Mouse (Mus musculus) CH12.LX (cell line): ENCODE results near the gene Sac3d1. TPM values are rescaled to one million over a fixed set of nuclear protein-coding genes. Genes with fewer than 3 reads are reported as not detected.

ENCODE experiments used
- DNase-seq: peaks from one replicate; pipeline ENCODE4 v3.0.0-alpha.2; 2013; ENCODE audit errors: extremely low read depth
- H3K27ac ChIP-seq: 2 replicates; pipeline ENCODE4 v1.5.1; 2012; ENCODE audit warnings: low read depth, mild to moderate bottlenecking, control low read depth, moderate library complexity; ENCODE audit not compliant: insufficient read depth
- H3K27me3 ChIP-seq: replicated peaks from 2 replicates; pipeline ENCODE3; 2012; ENCODE audit warnings: inconsistent platforms
- H3K36me3 ChIP-seq, 2 experiments: replicated peaks in 1 of 2; 2 replicates each; pipeline versions ENCODE3 to v1.6.1; 2012; ENCODE audit warnings: inconsistent platforms in 1 of 2, low read length in 1 of 2, mild to moderate bottlenecking in 1 of 2, mixed read lengths in 1 of 2, moderate library complexity in 1 of 2; ENCODE audit not compliant: control insufficient read depth in 1 of 2, insufficient read depth in 1 of 2
- H3K4me1 ChIP-seq, 2 experiments: 2 replicates each; pipeline ENCODE4 v1.6.1; 2012; ENCODE audit warnings: inconsistent platforms in 1 of 2, moderate library complexity in 1 of 2; ENCODE audit not compliant: insufficient read depth in 2 of 2, control insufficient read depth in 1 of 2
- H3K4me2 ChIP-seq: 2 replicates; pipeline ENCODE4 v1.6.1; 2012; ENCODE audit warnings: low read depth, mild to moderate bottlenecking, control low read depth; ENCODE audit not compliant: poor library complexity, insufficient read depth, severe bottlenecking
- H3K4me3 ChIP-seq, 3 experiments: fragments of 150-350 bp in 1 of 3; sonication (generic) in 1 of 3; replicated peaks in 1 of 3; 2 replicates each; pipeline versions ENCODE3 to v1.5.1; 2011 to 2012; ENCODE audit warnings: low read depth in 2 of 3, low read length in 2 of 3, mild to moderate bottlenecking in 2 of 3, moderate library complexity in 2 of 3, control low read depth in 1 of 3, improper control_type of control experiment in 1 of 3, inconsistent platforms in 1 of 3, mixed read lengths in 1 of 3; ENCODE audit not compliant: poor library complexity in 1 of 3
- H3K79me2 ChIP-seq: replicated peaks from 2 replicates; pipeline ENCODE4 v1.6.1; 2012; ENCODE audit warnings: mild to moderate bottlenecking, moderate library complexity; ENCODE audit not compliant: control insufficient read depth, poor library complexity, insufficient read depth, severe bottlenecking; ENCODE audit errors: extremely low read depth
- H3K9ac ChIP-seq: 2 replicates; pipeline ENCODE4 v1.6.1; 2012; ENCODE audit warnings: low read depth, mild to moderate bottlenecking, control low read depth, moderate library complexity; ENCODE audit not compliant: insufficient read depth
- H3K9me3 ChIP-seq: replicated peaks from 2 replicates; pipeline ENCODE3; 2012; ENCODE audit warnings: low read length, inconsistent platforms, mixed read lengths
- BHLHE40 ChIP-seq: IDR thresholded peaks from 2 replicates; pipeline ENCODE4 v1.6.1; 2011; ENCODE audit warnings: mild to moderate bottlenecking, low read depth, low read length, improper control_type of control experiment
- CHD1 ChIP-seq: IDR thresholded peaks from 2 replicates; pipeline ENCODE4 v1.6.1; 2012; ENCODE audit warnings: low read depth, low read length, improper control_type of control experiment, inconsistent platforms
- CTCF ChIP-seq, 2 experiments: IDR thresholded peaks in 1 of 2; conservative IDR thresholded peaks in 1 of 2; 2 replicates each; pipeline ENCODE4 v1.5.1; 2011 to 2012; ENCODE audit warnings: low read depth in 2 of 2, low read length in 2 of 2, improper control_type of control experiment in 1 of 2, inconsistent platforms in 1 of 2, mild to moderate bottlenecking in 1 of 2, moderate library complexity in 1 of 2
- ELF1 ChIP-seq: IDR thresholded peaks from 2 replicates; pipeline ENCODE4 v1.6.1; 2014; ENCODE audit warnings: low read depth, mild to moderate bottlenecking, inconsistent platforms, low read length, improper control_type of control experiment
- EP300 ChIP-seq: IDR thresholded peaks from 2 replicates; pipeline ENCODE4 v1.6.1; 2011; ENCODE audit warnings: low read length, improper control_type of control experiment
- ETS1 ChIP-seq: conservative IDR thresholded peaks from 2 replicates; pipeline ENCODE4 v1.6.1; 2012; ENCODE audit warnings: low read depth, mild to moderate bottlenecking, inconsistent platforms, low read length, improper control_type of control experiment, moderate library complexity
- IRF4 ChIP-seq: IDR thresholded peaks from 2 replicates; pipeline ENCODE4 v1.6.1; 2014; ENCODE audit warnings: low read depth, mild to moderate bottlenecking, inconsistent platforms, low read length, improper control_type of control experiment
- JUN ChIP-seq: IDR thresholded peaks from 2 replicates; pipeline ENCODE4 v1.6.1; 2011; ENCODE audit warnings: low read depth, mild to moderate bottlenecking, low read length, improper control_type of control experiment, moderate library complexity; ENCODE audit not compliant: insufficient read depth
- MAZ ChIP-seq: IDR thresholded peaks from 2 replicates; pipeline ENCODE4 v1.6.1; 2012; ENCODE audit warnings: low read depth, mild to moderate bottlenecking, inconsistent platforms, low read length, improper control_type of control experiment, moderate library complexity
- MEF2A ChIP-seq: IDR thresholded peaks from 2 replicates; pipeline ENCODE4 v1.6.1; 2014; ENCODE audit warnings: low read depth, mild to moderate bottlenecking, inconsistent platforms, low read length, improper control_type of control experiment, borderline replicate concordance
- MXI1 ChIP-seq: IDR thresholded peaks from 2 replicates; pipeline ENCODE4 v1.6.1; 2011; ENCODE audit warnings: mild to moderate bottlenecking, low read depth, low read length, improper control_type of control experiment
- NELFE ChIP-seq: IDR thresholded peaks from 2 replicates; pipeline ENCODE4 v1.6.1; 2011; ENCODE audit warnings: low read depth, low read length, improper control_type of control experiment
- NRF1 ChIP-seq: IDR thresholded peaks from 2 replicates; pipeline ENCODE4 v1.6.1; 2014; ENCODE audit warnings: low read depth, mild to moderate bottlenecking, inconsistent platforms, low read length, improper control_type of control experiment, moderate library complexity
- PAX5 ChIP-seq: IDR thresholded peaks from 2 replicates; pipeline ENCODE4 v1.6.1; 2012; ENCODE audit warnings: low read length, inconsistent platforms, mixed read lengths
- POLR2AphosphoS2 ChIP-seq: IDR thresholded peaks from 2 replicates; pipeline ENCODE4 v1.6.1; 2011; ENCODE audit warnings: low read depth, low read length, improper control_type of control experiment
- RAD21 ChIP-seq: IDR thresholded peaks from 2 replicates; pipeline ENCODE4 v1.6.1; 2011; ENCODE audit warnings: low read depth, mild to moderate bottlenecking, low read length, improper control_type of control experiment, moderate library complexity
- SIN3A ChIP-seq: IDR thresholded peaks from 2 replicates; pipeline ENCODE4 v1.6.1; 2012; ENCODE audit warnings: low read length, improper control_type of control experiment, inconsistent platforms
- TCF12 ChIP-seq: IDR thresholded peaks from 2 replicates; pipeline ENCODE4 v1.6.1; 2014; ENCODE audit warnings: low read depth, mild to moderate bottlenecking, inconsistent platforms, low read length, improper control_type of control experiment
- USF2 ChIP-seq: conservative IDR thresholded peaks from 2 replicates; pipeline ENCODE4 v1.6.1; 2011; ENCODE audit warnings: low read depth, low read length, improper control_type of control experiment
- ZKSCAN1 ChIP-seq: IDR thresholded peaks from 2 replicates; pipeline ENCODE4 v1.6.1; 2012; ENCODE audit warnings: low read depth, inconsistent platforms, low read length, improper control_type of control experiment, borderline replicate concordance
- ZMIZ1 ChIP-seq: IDR thresholded peaks from 2 replicates; pipeline ENCODE4 v1.6.1; 2012; ENCODE audit warnings: low read depth, mild to moderate bottlenecking, inconsistent platforms, low read length, improper control_type of control experiment
- ZNF384 ChIP-seq: IDR thresholded peaks from 2 replicates; pipeline ENCODE4 v1.6.1; 2012; ENCODE audit warnings: low read depth, low read length, improper control_type of control experiment, inconsistent platforms
- dilution Hi-C: fragments of 300-500 bp; cut with MboI; formaldehyde crosslinking; loops from 2 replicates; pipeline ENCODE4 v1.14.3; 2020; ENCODE audit warnings: low sequenced_read_pairs; ENCODE audit not compliant: extremely low pct_unique_long_range_greater_than_20kb, extremely low pct_ligation_motif_present
- in situ Hi-C: fragments of 300-500 bp; cut with MboI; formaldehyde crosslinking; loops from 3 replicates; pipeline ENCODE4 v1.14.3; 2019; ENCODE audit warnings: low sequenced_read_pairs, low pct_ligation_motif_present, low pct_unique_long_range_greater_than_20kb, mixed read lengths
- polyA plus RNA-seq: library from polyadenylated mRNA; unstranded; fragments of >175 nt; gene quantifications from 2 replicates; pipeline ENCODE4 v1.2.1, GENCODE M21; 2012; ENCODE audit warnings: low read depth; ENCODE audit not compliant: insufficient read length
- total RNA-seq, 2 experiments: library from RNA; depleted of rRNA; stranded (reverse); fragments of 300-350 nt in 1 of 2; fragments of >200 nt in 1 of 2; gene quantifications; 2 replicates each; pipeline ENCODE4 v1.2.3; 2012 to 2014

Sac3d1 gene
- total and polyA plus RNA-seq, 3 experiments, result 27.0 to 31.9 (median 29.8) TPM

- H3K4me1 ChIP-seq, result peaks cover 0 to 7% of the 10 kb centered on the region in 2 experiments; a peak in 2 of 4 replicates
- in situ Hi-C loops, result loop anchor here (25.0 kb wide), 1 partner anchor 146 kb away; the partner anchor contains the start of gene Cdc42bpg
- H3K79me2 ChIP-seq, result no peaks in the 10 kb centered on the region
- TF ChIP-seq TCF12, result no peak
- peak in 1 of 2 experiments; percentile 39; a peak in 1 of 4 replicates for TF ChIP-seq CTCF (conservative IDR thresholded peaks at IDR 0.05 in 1 of 2, IDR thresholded peaks at IDR 0.05 in 1 of 2; ENCODE audit: low read depth in 2 of 2, low read length in 2 of 2)
- TF ChIP-seq RAD21, result peak; percentile 11
- H3K36me3 ChIP-seq, result no peaks in the 10 kb centered on the region
- H3K27me3 ChIP-seq, result peaks cover 31% of the 10 kb centered on the region
- H3K9me3 ChIP-seq, result peaks cover 4% of the 10 kb centered on the region
- DNase-seq, result no peak
- no peak overlapping the region for H3K9ac ChIP-seq
- H3K4me2 ChIP-seq, result no peak overlapping the region
- H3K27ac ChIP-seq, result no peak overlapping the region
- H3K4me3 ChIP-seq, result no peak overlapping the region
- dilution Hi-C loops, result no loop called here
Measured at GRCm38 (mm10) chr19:6166750-6167149, 48.3 kb upstream of the Sac3d1 start.

- TF ChIP-seq ZMIZ1, result no peak
- TF ChIP-seq PAX5, result no peak
- TF ChIP-seq USF2, result no peak
- TF ChIP-seq SIN3A, result no peak
- TF ChIP-seq MEF2A, result no peak
- no peak for TF ChIP-seq MAZ
- no peak for TF ChIP-seq CHD1
- TF ChIP-seq BHLHE40, result peak; percentile 55
- H3K27me3 ChIP-seq, result peaks cover 33% of the 10 kb centered on the region
- H3K27ac ChIP-seq, result no peak overlapping the region
- in situ Hi-C loops (loop anchor here (25.0 kb wide), 1 partner anchor 148 kb away; the partner anchor contains the start of gene Cdc42bpg), dilution Hi-C loops (no loop called here)
- no peaks in the 10 kb centered on the region for H3K36me3 ChIP-seq
- no peaks in the 10 kb centered on the region for H3K79me2 ChIP-seq
- H3K9me3 ChIP-seq, result peaks cover 4% of the 10 kb centered on the region
- DNase-seq, result no peak
- peak overlapping the region in 1 of 3 experiments; percentile 4 for H3K4me3 ChIP-seq
- no peak overlapping the region for H3K9ac ChIP-seq
- peak overlapping the region; percentile 27; the same call in 1 of the 2 replicates for H3K4me2 ChIP-seq
- peaks cover 0 to 7% of the 10 kb centered on the region in 2 experiments; a peak in 2 of 4 replicates for H3K4me1 ChIP-seq
Measured at GRCm38 (mm10) chr19:6163872-6164547, 45.6 kb upstream of the Sac3d1 start.

- Histone ChIP-seq H3K36me3 (no peaks in the 10 kb centered on the region), H3K9ac (no peak overlapping the region), H3K27ac (no peak overlapping the region), H3K9me3 (no peaks in the 10 kb centered on the region), H3K79me2 (no peaks in the 10 kb centered on the region), H3K27me3 (peaks cover 40% of the 10 kb centered on the region), H3K4me2 (peak overlapping the region; percentile 26), H3K4me3 (no peak overlapping the region), H3K4me1 (peaks cover 8 to 22% of the 10 kb centered on the region in 2 experiments; a peak in 3 of 4 replicates)
- in situ Hi-C loops (loop anchor here (5.0 to 25.0 kb wide), 2 partner anchors 75 to 155 kb away; partner anchors contain the start of gene Cdc42bpg), dilution Hi-C loops (no loop called here)
- peak; percentile 68 for DNase-seq
- TF ChIP-seq EP300 (peak; percentile 52; the same call in 1 of the 2 replicates), USF2 (no peak), ZKSCAN1 (no peak), ETS1 (peak; percentile 82), NRF1 (no peak), JUN (peak; percentile 45; the same call in 1 of the 2 replicates), IRF4 (peak; percentile 59), MXI1 (no peak), PAX5 (no peak), POLR2AphosphoS2 (no peak), ZMIZ1 (no peak), ZNF384 (no peak), RAD21 (no peak), SIN3A (0 out of 2 replicates have a peak, but pooled peaks have one; percentile 34), MEF2A (no peak), BHLHE40 (peak; percentile 76), MAZ (no peak), CTCF (conservative IDR thresholded peaks at IDR 0.05 in 1 of 2, IDR thresholded peaks at IDR 0.05 in 1 of 2; ENCODE audit: low read depth in 2 of 2, low read length in 2 of 2) (no peak), ELF1 (0 out of 2 replicates have a peak, but pooled peaks have one; percentile 13), NELFE (no peak)
Measured at GRCm38 (mm10) chr19:6157220-6157619, 38.8 kb upstream of the Sac3d1 start.
